Mouse (Mus musculus) forelimb bud, embryonic 11.5 days (tissue): Measurements from ENCODE around the gene Serinc3.
A peak's percentile ranks its signal among the peaks of the same experiment; 100 is the strongest.
"Not testable (repeated sequence)": the region's sequence is repeated elsewhere in the genome, so short reads cannot be mapped to it uniquely, and the experiment has no call there.

Experiments used
- DNase-seq: peaks from one replicate; pipeline ENCODE4 v3.0.0-alpha.2; 2012; ENCODE audit warnings: low read depth, low spot score

Serinc3 gene

DNA sequence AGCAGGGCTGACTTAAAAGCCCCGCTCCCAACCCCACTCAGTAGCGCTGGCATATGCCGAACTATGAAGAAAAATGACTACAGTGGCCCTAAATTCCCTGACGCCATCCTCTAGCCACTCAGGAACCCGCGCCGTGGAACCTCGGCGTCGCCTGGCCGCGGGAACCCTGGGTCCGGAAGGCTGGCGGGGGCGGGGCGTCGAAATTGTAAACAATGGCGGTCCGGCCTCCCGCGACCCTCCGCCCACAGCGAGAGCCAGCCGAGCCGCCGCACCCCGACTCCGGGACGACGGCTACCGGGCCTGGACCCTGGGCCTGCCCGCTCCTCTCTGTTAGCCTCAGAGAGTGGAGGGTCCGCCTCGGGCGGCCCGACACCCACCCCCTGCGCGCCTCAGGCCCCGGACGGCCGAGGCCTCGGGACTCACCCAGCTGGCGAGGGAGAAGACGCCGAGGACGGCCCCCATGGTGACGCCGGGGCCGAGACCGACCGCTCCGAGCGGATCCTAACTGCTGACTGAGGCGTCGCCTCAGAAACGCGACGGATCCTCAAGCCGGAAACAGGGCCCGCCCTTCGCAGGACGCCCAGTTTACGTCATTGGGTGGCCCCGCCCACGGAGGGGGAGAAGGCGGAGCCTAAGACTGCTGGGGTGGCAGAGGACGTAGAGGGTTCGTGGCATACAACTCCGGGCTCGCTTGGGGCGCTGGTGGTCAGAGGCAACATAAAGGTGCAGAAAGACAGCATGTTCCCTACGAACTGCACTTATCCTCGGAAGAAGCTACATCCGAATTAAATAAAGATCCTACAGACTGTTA lies at the start of gene Serinc3:
Gene Serinc3 (minus strand): TSS at position 557 of the 811 bp plus-strand sequence.
- peak; percentile 98 for DNase-seq

DNA sequence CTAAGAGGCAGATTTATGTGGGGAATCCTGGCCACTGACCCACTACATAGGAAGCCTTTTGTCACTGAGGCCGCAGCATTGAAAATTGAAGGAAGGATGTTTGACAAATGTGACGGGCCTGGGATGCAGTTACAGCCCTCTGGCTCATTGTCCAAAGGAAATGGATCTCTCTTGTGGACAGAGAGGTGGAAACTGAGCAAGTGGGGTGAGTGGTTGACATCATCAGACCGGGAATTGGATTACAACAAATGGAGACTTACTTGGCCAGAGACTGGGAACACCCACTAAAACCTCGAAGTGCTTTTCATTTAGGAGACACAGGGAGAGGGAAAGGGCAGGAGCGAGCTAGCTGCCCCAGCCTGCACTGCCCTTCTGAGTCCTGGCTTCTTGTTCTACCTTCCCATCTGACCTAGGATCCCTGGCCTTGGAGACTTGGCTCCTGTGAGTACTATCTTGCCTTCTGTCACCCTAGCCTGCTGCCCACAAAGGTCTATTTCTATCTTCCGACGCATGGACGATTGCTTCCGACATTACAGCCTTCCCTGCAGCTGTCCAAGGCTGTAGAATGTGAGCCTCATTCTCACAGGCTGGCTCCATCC lies 48.9 kb upstream of the Serinc3 start:
- DNase-seq, result no peak

DNA sequence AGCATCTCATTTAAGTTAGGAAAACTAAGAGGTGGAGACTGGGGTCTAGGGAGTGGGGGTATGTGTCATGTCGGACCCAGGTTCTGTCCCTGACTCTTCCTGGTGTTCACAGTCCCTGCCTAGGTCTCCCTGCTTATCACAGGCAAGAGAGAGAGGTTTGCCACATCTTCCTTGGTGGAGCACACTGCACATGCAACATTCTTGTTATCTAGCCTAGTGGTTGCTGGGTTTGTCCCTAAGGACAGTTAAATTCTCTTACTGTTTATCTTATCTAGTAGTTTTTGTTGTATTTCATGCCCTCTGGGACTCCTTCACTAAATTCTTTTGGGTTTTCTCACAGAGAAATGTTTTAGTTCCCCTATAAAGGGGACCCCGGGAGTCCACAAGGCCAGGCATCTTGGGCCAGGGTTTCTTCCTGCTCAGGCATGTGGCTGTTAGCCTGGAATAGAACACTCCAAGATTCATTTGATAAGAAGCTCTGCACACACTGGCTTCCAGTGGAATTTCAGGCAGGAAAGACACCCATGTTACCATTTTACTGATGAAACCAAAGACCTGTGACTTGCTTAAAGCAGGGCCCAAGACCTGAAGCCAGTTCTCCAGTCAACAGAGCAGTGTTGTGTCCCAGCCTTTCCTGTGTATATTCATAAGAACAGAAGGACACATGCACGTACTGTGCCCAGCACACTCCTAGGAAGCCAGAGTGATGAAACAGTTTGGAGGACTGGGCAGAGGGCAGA lies 48.1 kb upstream of the Serinc3 start:
- DNase-seq, result no peak

DNA sequence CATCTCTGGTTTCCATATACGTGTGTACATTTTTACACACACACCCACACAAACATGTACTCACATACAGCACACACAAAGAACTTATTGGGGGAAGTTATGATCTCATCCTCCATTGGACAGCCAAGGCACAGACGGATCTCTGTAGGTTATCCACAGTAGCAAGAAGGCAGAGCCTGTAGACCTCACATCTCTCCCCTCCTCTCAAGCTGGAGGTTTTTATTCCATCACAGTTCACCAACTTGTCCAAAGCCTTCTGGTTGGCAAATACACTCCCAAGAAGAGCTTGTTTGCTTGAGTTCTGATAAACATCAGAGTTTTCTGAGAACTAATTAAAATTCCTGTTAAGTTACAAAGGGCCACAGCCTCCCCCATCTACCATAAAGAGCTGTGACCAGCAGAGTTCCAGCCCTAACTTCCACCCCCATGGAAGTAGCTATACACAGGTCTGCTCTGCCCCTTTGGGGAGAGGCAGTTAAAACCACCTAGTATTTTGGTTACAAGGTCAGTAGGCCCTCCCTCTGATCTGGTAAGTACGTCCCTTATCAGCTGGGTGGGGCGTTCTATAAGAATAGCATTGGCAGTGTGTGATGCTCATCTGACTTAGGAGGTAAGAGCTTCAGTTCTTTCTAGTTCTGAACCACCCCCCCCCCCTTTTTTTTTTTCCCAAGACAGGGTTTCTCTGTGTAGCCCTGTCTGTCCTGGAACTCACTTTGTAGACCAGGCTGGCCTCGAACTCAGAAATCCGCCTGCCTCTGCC lies 47.1 kb upstream of the Serinc3 start:
- no peak for DNase-seq

DNA sequence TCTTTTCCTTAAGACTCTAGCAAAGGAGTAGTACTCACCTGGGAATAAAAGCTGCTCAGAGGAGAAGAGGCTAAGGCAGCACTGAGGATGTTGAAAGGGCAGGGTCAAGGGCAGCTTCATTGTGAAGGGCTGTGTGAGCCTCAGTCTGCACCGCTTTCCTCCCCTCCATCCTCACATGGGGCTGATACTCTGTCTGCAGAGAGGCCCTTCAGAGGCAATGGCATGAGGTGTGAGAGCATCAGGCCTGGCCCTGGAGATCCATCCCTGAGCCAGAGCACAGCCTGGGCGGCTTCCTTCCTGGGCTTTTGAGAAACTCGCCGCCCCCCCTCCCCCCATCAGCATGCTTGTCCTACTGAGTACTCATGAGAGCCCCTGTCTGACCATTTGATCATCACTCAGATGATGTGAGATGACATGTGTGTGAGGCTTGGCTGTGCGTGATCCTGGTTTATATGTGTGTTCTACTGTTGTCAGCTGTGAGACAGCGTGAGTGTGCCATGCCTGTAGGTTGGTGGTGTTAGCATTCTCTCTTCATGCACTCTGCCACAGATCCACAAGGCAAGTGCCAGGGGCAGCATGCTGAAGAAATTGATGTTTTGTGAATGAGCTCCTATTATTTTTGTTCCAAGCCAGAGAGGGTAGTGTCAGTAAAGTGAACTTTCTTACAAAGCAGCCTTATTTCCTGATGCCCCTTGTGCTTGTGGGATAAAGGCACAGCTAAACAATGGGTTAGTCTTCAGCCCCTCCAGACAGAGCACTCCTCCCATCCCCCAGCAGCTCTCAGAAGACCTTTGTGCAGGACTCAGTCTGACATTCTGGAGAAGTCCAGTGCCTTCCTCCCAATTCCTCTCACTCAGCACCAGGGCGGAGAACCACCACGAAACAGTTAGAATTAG lies 45.7 kb upstream of the Serinc3 start:
- DNase-seq, result no peak

DNA sequence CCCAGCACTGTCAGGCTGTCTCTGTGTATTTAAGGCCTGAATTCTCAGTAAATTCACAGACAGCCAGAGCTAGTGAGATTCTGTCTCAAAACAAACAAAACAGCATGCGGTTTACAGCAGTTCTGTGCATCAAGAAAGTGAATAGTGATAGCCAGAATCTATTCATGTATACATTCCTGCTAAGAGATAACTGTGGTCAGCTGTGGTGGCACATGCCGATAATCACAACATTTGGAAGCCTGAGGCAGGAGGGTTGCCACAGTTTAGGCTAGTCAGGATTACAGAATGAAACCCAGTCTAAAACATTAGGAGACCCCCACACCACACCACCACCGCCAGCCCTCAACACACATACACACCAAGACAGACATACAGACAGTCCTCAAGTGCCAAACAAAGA lies 44.8 kb upstream of the Serinc3 start:
- no peak for DNase-seq

DNA sequence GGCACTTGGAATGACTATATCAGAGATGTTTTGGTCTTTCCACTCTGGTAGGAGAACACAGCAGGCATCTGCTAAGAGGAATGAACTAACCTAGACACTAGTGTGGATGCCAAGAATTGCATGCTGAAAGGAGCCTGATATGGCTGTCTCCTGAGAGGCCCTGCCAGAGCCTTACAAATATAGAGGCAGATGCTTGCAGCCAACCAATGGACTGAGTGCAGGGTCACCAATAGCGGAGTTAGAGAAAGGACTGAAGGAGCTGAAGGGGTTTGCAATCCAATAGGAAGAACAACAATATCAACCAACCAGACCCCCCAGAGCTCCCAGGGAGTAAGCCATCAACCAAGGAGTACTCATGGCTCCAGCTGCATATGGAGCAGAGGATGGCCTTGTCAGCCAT lies 43.4 kb upstream of the Serinc3 start:
- DNase-seq, result not testable (repeated sequence)

DNA sequence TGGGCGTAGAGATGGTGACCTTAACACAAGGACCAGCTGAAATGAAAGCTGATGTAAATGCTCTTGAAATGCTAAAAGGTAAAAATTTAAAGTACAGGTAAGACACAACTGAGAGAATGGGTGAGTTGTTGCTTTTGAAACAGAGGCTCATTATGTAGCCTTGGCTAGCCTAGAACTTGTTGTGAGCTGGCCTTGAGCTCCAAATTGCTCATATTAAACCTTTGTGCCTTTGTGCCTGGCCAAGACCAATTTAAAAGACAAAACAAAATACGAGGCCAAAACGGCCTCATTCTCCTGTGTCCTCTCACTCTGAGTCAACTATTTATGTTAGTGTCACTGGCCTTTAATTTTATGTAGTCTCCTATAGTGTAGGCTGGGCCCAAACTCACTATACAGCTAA lies 42.0 kb upstream of the Serinc3 start:
- DNase-seq, result no peak

DNA sequence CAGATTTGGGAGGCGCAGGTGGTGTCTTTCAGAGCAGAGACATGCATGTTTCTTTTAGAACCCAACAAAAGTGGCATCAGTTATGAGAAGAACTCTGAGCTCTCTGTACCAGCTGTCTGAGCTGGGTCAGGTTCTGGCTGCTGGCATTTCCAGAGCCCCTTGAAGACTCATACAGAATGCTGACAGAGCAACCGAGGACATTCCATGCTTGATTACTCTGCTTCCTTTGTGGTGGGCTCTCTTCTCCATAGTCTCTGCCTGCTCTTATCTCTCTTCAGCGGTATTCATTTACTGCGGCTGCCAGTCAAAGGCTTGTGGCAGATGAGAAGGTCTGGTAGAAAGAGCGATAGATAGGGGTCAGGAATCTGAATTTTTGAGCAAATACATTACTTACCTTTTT lies 41.3 kb upstream of the Serinc3 start:
- no peak for DNase-seq

DNA sequence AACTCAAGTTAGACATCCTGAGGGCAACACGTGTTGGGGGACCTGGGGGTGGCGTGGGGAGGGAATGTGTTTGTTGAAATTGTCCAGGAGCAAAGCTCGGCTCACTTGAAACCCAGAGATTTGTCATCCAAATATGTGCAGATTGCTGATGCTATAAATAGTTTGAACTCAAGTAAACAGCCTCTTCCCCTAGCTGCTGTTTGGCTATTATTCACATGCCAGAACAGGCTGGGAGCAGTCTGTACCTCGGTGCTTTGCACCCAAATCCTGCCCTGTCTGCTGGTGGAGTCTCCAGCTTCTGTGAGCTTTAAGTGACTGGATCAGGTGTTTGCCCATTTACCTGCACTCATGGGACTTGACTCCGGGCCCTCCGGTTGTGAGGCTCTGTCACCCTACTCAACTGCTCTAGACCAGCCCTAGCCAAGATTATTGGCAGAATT lies 40.9 kb upstream of the Serinc3 start:
- no peak for DNase-seq

DNA sequence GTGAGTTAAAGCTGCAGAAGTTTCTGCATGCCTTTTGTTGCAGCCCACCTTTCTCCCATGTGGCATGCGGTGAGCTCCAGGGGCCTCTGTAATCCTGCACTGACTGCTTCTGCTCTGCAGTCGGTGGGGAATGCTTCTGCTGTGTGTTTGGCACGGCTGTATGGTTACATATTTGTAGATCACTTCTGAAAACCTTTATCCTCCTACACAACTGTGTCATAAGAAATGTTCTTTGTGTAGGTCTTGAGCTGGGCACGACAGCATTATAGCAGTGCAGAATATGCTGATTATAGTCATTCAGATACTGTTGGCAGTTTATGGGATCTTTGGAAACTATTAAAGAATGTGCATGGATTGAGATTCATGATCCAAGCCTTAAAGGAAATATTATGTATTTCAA lies 40.4 kb upstream of the Serinc3 start:
- no peak for DNase-seq

DNA sequence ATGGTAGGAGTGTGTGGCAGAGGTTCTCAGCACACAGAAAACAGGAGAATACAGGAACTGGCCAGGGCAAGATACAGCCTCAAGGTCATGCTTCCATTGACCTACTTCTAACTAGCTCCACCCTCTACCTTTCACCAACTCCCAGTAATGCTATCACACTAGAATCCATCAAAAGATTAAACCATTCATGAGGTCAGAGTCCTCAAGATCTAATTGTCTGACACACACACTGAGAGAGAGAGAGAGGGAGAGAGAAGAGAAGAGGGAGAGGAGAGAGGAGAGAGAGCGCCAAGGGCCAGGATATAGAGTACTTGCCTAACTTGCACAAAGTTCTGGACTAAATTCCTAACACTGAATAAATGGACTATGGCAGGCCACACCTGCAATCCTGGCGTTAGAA lies 37.4 kb upstream of the Serinc3 start:
- no peak for DNase-seq

DNA sequence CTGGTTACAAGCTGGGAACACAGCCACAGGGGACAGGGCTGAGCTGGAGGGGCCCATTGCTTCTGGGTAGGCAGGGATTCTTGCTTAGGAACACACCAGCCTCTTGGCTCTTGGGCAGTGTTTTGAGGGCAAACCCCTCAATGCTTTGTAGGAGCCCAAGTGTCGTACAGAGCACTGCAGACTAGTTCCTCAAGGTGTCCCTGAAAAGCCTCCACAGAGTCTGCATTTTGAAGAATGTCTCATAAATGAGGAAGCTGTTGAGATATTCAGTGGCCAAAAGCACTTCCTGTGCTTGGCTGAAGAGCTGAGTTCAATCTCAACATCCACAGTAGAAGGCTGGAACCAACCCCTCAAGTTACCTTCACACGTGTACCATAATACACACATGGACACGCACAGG lies 31.8 kb upstream of the Serinc3 start:
- no peak for DNase-seq

DNA sequence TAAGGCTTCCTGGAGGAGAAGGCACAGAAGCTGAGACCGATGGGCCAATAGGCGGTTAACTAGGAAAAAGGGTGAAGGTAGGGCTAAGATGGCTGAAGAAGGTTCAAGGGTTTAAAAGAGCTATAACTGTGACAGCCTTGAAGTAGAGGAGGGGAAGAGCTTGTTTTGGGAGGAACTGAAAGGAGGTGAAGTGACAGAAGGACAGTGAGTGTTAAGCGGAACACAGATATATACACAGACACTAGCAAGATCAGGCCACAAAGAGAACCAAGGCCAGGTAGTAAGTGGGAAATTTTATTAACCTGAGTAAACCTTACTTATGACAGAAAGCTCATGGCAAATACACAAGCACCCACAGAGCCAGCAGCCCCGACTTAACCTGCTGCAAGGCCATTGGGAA lies 31.4 kb upstream of the Serinc3 start:
- no peak for DNase-seq

DNA sequence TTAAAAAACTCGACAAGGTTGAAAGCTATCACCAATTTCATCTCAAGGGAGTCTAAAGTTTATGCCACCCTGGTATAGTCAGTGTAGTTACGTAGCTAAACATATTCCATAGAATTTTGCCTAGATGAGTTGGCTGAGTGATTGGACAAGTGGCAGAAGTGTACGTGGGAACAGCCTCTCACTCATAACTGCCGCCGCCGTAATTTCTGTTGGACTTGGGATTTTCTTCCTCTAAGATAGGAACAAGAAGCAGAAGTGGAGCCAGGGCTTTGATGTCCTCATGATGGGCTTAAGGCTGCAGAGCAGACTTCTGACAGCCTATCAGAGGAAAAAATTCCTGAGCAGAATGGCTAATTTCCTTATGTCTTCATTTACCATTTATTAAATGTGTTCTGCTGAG lies 30.7 kb upstream of the Serinc3 start:
- no peak for DNase-seq

DNA sequence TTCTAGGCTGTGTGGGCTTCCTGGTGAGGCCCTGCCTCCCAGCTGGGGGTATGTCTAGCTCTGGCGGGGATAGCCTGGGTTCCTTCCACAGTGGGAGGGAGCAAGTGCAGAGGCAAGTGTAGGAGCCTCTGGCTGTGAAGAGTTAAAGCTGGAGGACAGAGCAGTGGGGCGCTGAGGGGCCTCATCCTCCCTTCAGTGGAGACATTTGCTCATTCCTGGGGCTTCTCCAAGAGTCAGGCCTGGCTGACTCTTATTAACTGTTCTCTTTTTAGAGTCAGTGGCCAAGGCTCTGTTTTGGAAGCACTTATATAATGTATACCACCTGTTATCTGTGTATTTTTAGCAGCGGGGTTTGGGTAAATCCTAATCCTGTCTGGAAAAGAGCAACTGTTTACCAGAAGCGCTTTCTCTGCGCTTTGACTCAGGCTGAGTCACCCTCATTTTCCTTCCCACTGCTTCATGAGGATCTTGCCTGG lies 30.3 kb upstream of the Serinc3 start:
- DNase-seq, result no peak

DNA sequence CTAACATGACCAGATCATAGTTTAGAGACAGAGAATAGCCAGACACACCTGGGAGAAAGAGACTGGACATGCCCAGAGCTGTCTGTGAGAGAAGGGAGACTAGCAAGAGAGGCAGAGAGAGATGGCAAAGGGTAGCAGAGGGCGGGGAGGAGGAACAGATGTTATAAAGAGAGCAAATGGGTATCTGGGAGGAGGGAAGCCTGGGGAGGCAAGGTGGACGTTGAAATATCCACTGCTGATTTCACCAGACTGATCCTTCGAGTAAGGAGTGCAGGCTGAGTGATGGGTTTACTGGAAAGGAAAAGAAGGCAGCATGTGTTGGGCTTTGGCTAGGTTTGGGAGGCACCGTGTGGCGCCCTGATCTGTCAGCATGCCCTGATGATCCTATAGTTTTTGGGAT lies 29.5 kb upstream of the Serinc3 start:
- no peak for DNase-seq

DNA sequence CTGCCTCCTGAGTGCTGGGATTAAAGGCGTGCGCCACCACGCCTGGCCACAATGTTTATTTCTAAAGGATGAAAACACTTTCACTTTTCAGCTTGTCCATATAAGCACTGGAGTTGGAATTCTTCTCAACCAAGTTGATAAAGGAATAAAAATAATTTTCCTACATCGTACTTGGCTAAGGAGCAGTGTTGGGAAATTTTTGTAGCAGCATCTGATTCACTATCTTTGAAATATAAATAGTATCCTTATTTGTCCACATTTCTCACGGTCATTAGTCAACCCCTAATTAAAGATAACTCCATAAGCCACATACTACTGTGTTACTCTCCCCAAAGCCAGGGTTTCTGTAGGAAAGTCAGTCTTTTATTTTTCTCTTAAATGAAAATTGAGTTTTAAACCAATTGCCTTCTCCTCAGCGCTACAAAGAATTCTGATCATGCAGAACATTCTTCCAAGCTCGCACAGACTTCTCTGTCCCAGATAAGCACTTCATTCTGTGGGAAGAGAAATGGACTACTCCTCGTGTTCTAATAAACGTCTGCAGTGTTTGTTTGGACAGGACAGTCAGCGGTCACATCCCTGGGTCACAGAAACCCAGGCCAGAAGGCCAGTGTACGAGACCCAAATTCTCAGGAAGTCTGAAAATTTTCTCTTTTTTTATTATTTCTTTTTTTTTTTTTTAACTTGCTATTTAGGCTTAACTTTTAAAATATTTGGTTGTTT lies 26.1 kb upstream of the Serinc3 start:
- no peak for DNase-seq

DNA sequence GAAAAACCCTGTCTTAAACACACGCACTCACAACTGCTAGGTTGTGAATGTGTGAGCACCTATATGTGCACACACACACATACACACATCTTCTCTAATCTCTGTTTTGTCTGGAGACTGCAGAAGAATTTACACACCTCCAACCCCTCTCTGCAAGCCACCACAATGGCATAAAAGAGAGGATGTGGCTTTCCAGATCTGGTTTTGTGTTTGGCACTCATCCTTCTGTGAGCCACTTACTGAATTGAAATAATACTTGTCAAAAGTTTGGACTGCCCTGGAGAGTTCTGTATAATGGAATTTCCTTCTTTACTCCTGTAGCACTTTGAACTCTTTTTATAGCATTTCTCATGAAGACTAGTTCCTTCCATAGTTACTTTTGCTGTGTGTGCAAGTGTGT lies 22.1 kb upstream of the Serinc3 start:
- DNase-seq, result no peak

DNA sequence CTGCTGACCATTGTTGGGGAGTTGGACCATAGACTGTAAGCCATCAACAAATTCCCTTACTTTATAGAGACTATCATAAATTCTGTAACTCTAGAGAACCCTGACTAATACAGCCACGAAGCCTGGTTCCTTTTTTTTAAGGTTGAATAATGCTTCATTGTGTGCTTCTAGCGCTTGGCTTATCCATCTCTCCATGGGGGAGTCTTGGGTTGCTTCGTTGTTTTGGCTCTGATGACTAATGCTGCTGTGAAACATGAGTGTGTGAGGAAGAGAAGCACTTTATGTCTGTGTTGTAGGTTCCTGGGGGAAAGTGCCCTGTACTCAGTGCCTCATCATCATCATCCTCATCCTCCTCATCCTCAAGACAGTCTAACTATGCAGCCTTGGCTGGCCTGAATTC lies 19.0 kb upstream of the Serinc3 start:
- no peak for DNase-seq
